Mouse (Mus musculus) limb, embryonic 13.5 days (tissue): Measurements from ENCODE around the gene Ccser2. TPM values are rescaled to one million over a fixed set of nuclear protein-coding genes. Genes with fewer than 3 reads are reported as not detected.

Source experiments
- ATAC-seq: fragments of 200-750 bp; cut with Nextera tagmentation; 2 replicates; pipeline ENCODE4 v1.8.0; 2017; ENCODE audit warnings: low read depth, moderate number of reproducible peaks, moderate TSS enrichment; ENCODE audit not compliant: low FRiP score
- H3K27ac ChIP-seq: fragments of 300-500 bp; sonication (generic); 2 replicates; pipeline ENCODE4 v1.5.1; 2015; ENCODE audit warnings: inconsistent platforms, mild to moderate bottlenecking, moderate library complexity
- H3K27me3 ChIP-seq: fragments of 300-500 bp; sonication (generic); 2 replicates; pipeline ENCODE4 v1.6.1; 2015; ENCODE audit warnings: mild to moderate bottlenecking, inconsistent platforms
- H3K36me3 ChIP-seq: fragments of 300-500 bp; sonication (generic); 2 replicates; pipeline ENCODE4 v1.6.1; 2015; ENCODE audit warnings: inconsistent platforms, mild to moderate bottlenecking, moderate library complexity
- H3K4me1 ChIP-seq: fragments of 300-500 bp; sonication (generic); 2 replicates; pipeline ENCODE4 v1.6.1; 2015; ENCODE audit warnings: inconsistent platforms
- H3K4me2 ChIP-seq: fragments of 300-500 bp; sonication (generic); replicated peaks from 2 replicates; pipeline ENCODE4 v1.6.1; 2015; ENCODE audit warnings: inconsistent platforms, mild to moderate bottlenecking, moderate library complexity
- H3K4me3 ChIP-seq: fragments of 300-500 bp; sonication (generic); 2 replicates; pipeline ENCODE4 v1.5.1; 2015; ENCODE audit warnings: moderate library complexity, mild to moderate bottlenecking, inconsistent platforms
- H3K9ac ChIP-seq: fragments of 300-500 bp; sonication (generic); 2 replicates; pipeline ENCODE4 v1.6.1; 2015; ENCODE audit warnings: mild to moderate bottlenecking, inconsistent platforms
- H3K9me3 ChIP-seq: fragments of 300-500 bp; sonication (generic); 2 replicates; pipeline ENCODE4 v1.6.1; 2016; ENCODE audit warnings: inconsistent platforms
- WGBS: fragments of 180-500 bp; shearing (Covaris S2); methylation state at CpG from one replicate; pipeline ENCODE4 v1.1.7; 2015; 5-methylcytosine and 5-hydroxymethylcytosine counted together
- polyA plus RNA-seq: library from polyadenylated mRNA; unstranded; fragments of >200 nt; fragmentation: Nextera tagmentation; extraction: Ambion mirVana; gene quantifications from 2 replicates; pipeline ENCODE4 v1.2.1, GENCODE M21; 2015

The Ccser2 gene
- polyA plus RNA-seq, 1 experiment from 2014 or later = 44.6 TPM

- Histone ChIP-seq H3K9ac (no peak overlapping the region), H3K4me1 (no peaks in the 10 kb centered on the region), H3K4me3 (no peak overlapping the region), H3K9me3 (no peaks in the 10 kb centered on the region), H3K4me2 (no peak overlapping the region), H3K36me3 (no peaks in the 10 kb centered on the region), H3K27ac (no peak overlapping the region), H3K27me3 (no peaks in the 10 kb centered on the region)
- 68% methylated on average over 4 of the region's 4 CpGs for WGBS
- ATAC-seq = 0 out of 2 replicates have a peak, but pooled peaks have one; percentile 40
These were observed 115.6 kb downstream of the Ccser2 start for GRCm38 (mm10) chr14:36852972-36853371.

GRCm38 (mm10) chr14:36848860-36849259 lies 119.7 kb downstream of the Ccser2 start:
- Histone ChIP-seq H3K4me2 (no peak overlapping the region), H3K27me3 (no peaks in the 10 kb centered on the region), H3K4me3 (no peak overlapping the region), H3K9ac (no peak overlapping the region), H3K36me3 (no peaks in the 10 kb centered on the region), H3K4me1 (no peaks in the 10 kb centered on the region), H3K9me3 (no peaks in the 10 kb centered on the region), H3K27ac (no peak overlapping the region)
- no peak for ATAC-seq
- 16% methylated on average over 1 of the region's 1 CpGs for WGBS

Other genes with a start within 250 kb of the Ccser2 start
- 0.15 TPM in 1 of 2 replicates, not detected in the other for gene Rgr, start 80.2 kb upstream of the Ccser2 start, polyA plus RNA-seq
- gene Lrit1, start 86.1 kb upstream of the Ccser2 start, polyA plus RNA-seq = not detected in 2 replicates
- gene Lrit2, start 99.2 kb upstream of the Ccser2 start, polyA plus RNA-seq = not detected in 2 replicates
- 0.04 and 0.11 TPM in 2 replicates for gene Cdhr1, start 129.6 kb upstream of the Ccser2 start, polyA plus RNA-seq
- gene 2610528A11Rik, start 145.2 kb upstream of the Ccser2 start, polyA plus RNA-seq = 1.3 TPM in 2 replicates
- 173 and 175 TPM in 2 replicates for gene Ghitm, start 166.5 kb upstream of the Ccser2 start, polyA plus RNA-seq